Mouse (Mus musculus) liver, adult 2 months (tissue): ENCODE results near the gene Mgp.

ENCODE experiments used
- CTCF ChIP-seq: fragments of 200-500 bp; IDR thresholded peaks from 2 replicates; pipeline ENCODE4 v1.5.1; 2011; ENCODE audit warnings: low read depth, low read length, control low read depth
- POLR2A ChIP-seq: fragments of 200-500 bp; IDR thresholded peaks from 2 replicates; pipeline ENCODE4 v1.6.1; 2011; ENCODE audit warnings: low read length, control low read depth; ENCODE audit not compliant: insufficient read depth; ENCODE audit errors: extremely low read depth

DNA sequence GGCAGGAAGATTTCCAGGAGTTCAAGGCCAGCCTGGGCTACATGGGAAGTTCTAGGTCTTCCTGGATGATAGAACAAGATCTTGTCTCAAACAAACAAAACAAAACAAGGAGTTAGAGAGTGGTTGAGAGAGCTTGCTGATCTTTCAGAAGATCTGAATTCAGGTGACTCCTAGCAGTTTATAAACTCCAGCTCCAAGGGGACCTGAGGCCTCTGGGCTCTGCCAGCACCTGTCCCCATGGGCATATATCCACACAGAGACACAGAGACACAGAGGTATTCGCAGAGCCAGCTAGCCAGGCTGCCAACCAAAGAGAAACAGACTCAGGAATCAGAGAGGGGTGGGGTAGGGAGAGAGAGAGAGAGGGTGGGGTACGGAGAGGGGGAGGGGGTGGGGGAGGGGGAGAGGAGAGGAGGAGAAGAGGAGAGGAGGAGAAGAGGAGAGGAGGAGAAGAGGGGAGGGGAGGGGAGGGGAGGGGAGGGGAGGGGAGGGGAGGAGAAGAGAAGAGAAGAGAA lies 37.2 kb upstream of the Mgp start:
- TF ChIP-seq CTCF (no peak), POLR2A (no peak)
